Mouse (Mus musculus) liver, postnatal 0 days (tissue): Measurements from ENCODE around the gene Gm28635. TPM values are rescaled to one million over a fixed set of nuclear protein-coding genes. Genes with fewer than 3 reads are reported as not detected.

Experiments used
- ATAC-seq: fragments of 200-750 bp; cut with Nextera tagmentation; 2 replicates; pipeline ENCODE4 v1.8.0; 2017; ENCODE audit warnings: mild to moderate bottlenecking, moderate library complexity
- DNase-seq: peaks from one replicate; pipeline ENCODE4 v3.0.0-alpha.2; 2016
- H3K27ac ChIP-seq: fragments of 300-500 bp; sonication (generic); 2 replicates; pipeline ENCODE4 v1.5.1; 2014; ENCODE audit warnings: antibody characterized with exemption, moderate library complexity, mild to moderate bottlenecking, low read depth
- H3K27me3 ChIP-seq: fragments of 300-500 bp; sonication (generic); 2 replicates; pipeline ENCODE4 v1.6.1; 2014; ENCODE audit warnings: low read length, control low read depth, mixed read lengths; ENCODE audit not compliant: insufficient read depth
- H3K36me3 ChIP-seq: fragments of 300-500 bp; sonication (generic); replicated peaks from 2 replicates; pipeline ENCODE4 v1.6.1; 2014; ENCODE audit warnings: mild to moderate bottlenecking, control low read depth, low read length, moderate library complexity, mixed read lengths; ENCODE audit not compliant: insufficient read depth
- H3K4me1 ChIP-seq: fragments of 300-500 bp; sonication (generic); 2 replicates; pipeline ENCODE4 v1.6.1; 2014; ENCODE audit warnings: antibody characterized with exemption, mild to moderate bottlenecking, control low read depth; ENCODE audit not compliant: insufficient read depth
- H3K4me2 ChIP-seq: fragments of 300-500 bp; sonication (generic); 2 replicates; pipeline ENCODE4 v1.6.1; 2014; ENCODE audit warnings: low read depth, mild to moderate bottlenecking, low read length, moderate library complexity, mixed read lengths
- H3K4me3 ChIP-seq: fragments of 300-500 bp; sonication (generic); 2 replicates; pipeline ENCODE4 v1.5.1; 2014; ENCODE audit warnings: low read depth, low read length
- H3K9ac ChIP-seq: fragments of 300-500 bp; sonication (generic); replicated peaks from 2 replicates; pipeline ENCODE4 v1.6.1; 2014; ENCODE audit warnings: mild to moderate bottlenecking, moderate library complexity
- H3K9me3 ChIP-seq: fragments of 300-500 bp; sonication (generic); 2 replicates; pipeline ENCODE4 v1.6.1; 2016; ENCODE audit warnings: mild to moderate bottlenecking, control low read depth, low read length, mixed read lengths
- CTCF ChIP-seq: sonication (generic); IDR thresholded peaks from 2 replicates; pipeline ENCODE4 v1.5.1; 2016; ENCODE audit warnings: antibody characterized with exemption, low read depth
- EP300 ChIP-seq: IDR thresholded peaks from 2 replicates; pipeline ENCODE4 v1.6.1; 2016; ENCODE audit warnings: antibody characterized with exemption, low read depth, mild to moderate bottlenecking
- whole genome bisulfite sequencing: fragments of 180-500 bp; shearing (Covaris S2); extraction: QIAGEN DNeasy Blood & Tissue Kit; methylation state at CpG from one replicate; pipeline ENCODE4 v1.1.7; 2014; ENCODE audit not compliant: insufficient replicate concordance; 5-methylcytosine and 5-hydroxymethylcytosine counted together
- polyA plus RNA-seq: library from polyadenylated mRNA; unstranded; fragments of >200 nt; fragmentation: Nextera tagmentation; extraction: Ambion mirVana; gene quantifications from 2 replicates; pipeline ENCODE4 v1.2.1, GENCODE M21; 2015

Gene Gm28635
- polyA plus RNA-seq, 1 experiment from 2014 or later, result not detected

- WGBS, result under 1% methylated on average over 11 of the region's 26 CpGs
- Histone ChIP-seq H3K27me3 (no peaks in the 10 kb centered on the region), H3K4me3 (peak overlapping the region; percentile 90), H3K36me3 (peaks cover 15% of the 10 kb centered on the region), H3K4me1 (peaks cover 14% of the 10 kb centered on the region), H3K4me2 (peak overlapping the region; percentile 62), H3K27ac (peak overlapping the region; percentile 94), H3K9ac (peak overlapping the region; percentile 93), H3K9me3 (no peaks in the 10 kb centered on the region)
- DNase-seq (no peak), ATAC-seq (no peak)
- TF ChIP-seq EP300, result no peak
- TF ChIP-seq CTCF, result no peak
Observed at GRCm38 (mm10) chr2:84714422-84714810, 36.6 kb upstream of the Gm28635 start.

GRCm38 (mm10) chr2:84711898-84712297, 34.1 kb upstream of the Gm28635 start:
- no peak for DNase-seq
- TF ChIP-seq CTCF (no peak), EP300 (no peak)
- Histone ChIP-seq H3K4me1 (peaks cover 10% of the 10 kb centered on the region), H3K9ac (no peak overlapping the region), H3K27me3 (no peaks in the 10 kb centered on the region), H3K36me3 (peaks cover 35% of the 10 kb centered on the region), H3K4me3 (no peak overlapping the region), H3K27ac (no peak overlapping the region), H3K9me3 (no peaks in the 10 kb centered on the region), H3K4me2 (no peak overlapping the region)
- no peak for ATAC-seq
- 93% methylated on average over 2 of the region's 2 CpGs for WGBS

DNA sequence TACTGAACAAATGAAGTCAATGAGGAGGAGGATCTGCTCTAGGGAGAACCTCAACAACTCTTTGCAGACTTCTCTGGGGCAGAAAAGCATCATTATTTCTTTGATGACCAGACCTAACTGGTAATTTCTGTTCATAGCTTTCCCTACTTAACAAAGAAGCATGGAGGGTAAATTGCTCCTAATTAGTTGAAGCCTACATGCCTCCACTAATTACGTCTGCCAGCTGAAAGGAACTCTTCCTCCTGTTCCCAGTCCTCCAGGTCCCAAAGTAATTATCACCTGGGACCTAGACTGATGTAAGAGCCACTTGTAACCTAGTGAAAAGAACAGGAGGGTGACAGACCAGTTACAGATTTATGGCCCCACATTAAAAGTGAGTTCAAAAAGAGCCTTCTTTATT, 29.7 kb upstream of the Gm28635 start:
- ATAC-seq (no peak), DNase-seq (no peak)
- Histone ChIP-seq H3K27me3 (no peaks in the 10 kb centered on the region), H3K9me3 (no peaks in the 10 kb centered on the region), H3K27ac (no peak overlapping the region), H3K4me2 (no peak overlapping the region), H3K4me1 (peaks cover 15% of the 10 kb centered on the region), H3K36me3 (peaks cover 57% of the 10 kb centered on the region), H3K9ac (0 out of 2 replicates have a peak overlapping the region, but pooled peaks have one; percentile 6), H3K4me3 (no peak overlapping the region)
- TF ChIP-seq EP300, result no peak
- TF ChIP-seq CTCF, result no peak
- 84% methylated on average over 1 of the region's 1 CpGs for WGBS

DNA sequence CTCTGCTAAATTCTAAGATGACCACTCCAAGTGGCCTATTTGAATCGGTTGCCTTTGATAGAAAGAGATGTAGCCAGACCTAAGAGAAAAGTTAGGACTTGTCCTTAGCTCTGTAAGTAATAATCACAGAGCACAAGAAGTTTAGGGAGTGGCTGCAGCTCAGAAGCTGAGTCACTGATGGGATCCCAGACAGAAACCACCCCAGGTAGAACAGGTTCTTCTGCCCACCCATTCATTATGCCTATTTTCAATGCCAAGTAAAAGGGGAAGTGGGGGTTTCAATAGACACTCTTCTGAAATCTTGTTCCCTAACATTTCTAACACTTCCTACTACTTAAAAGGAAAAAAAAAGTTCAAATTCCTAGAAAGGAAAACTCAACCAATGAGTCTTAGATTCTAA, 27.5 kb upstream of the Gm28635 start:
- Histone ChIP-seq H3K9ac (no peak overlapping the region), H3K9me3 (no peaks in the 10 kb centered on the region), H3K27ac (no peak overlapping the region), H3K36me3 (peaks cover 59% of the 10 kb centered on the region), H3K4me1 (peaks cover 12% of the 10 kb centered on the region), H3K4me3 (no peak overlapping the region), H3K27me3 (no peaks in the 10 kb centered on the region), H3K4me2 (no peak overlapping the region)
- DNase-seq, result no peak
- no peak for TF ChIP-seq CTCF
- TF ChIP-seq EP300, result no peak
- no peak for ATAC-seq
- 70% methylated on average over 1 of the region's 1 CpGs for WGBS

- TF ChIP-seq EP300 (no peak), CTCF (no peak)
- H3K9ac ChIP-seq, result no peak overlapping the region
- H3K4me3 ChIP-seq, result no peak overlapping the region
- H3K27me3 ChIP-seq, result no peaks in the 10 kb centered on the region
- 84% methylated on average over 5 of the region's 5 CpGs for WGBS
- H3K9me3 ChIP-seq, result no peaks in the 10 kb centered on the region
- DNase-seq (no peak), ATAC-seq (no peak)
- no peak overlapping the region for H3K27ac ChIP-seq
- peaks cover 61% of the 10 kb centered on the region for H3K36me3 ChIP-seq
- H3K4me2 ChIP-seq, result no peak overlapping the region
- H3K4me1 ChIP-seq, result peaks cover 12% of the 10 kb centered on the region
Observed at GRCm38 (mm10) chr2:84704329-84704728, 26.5 kb upstream of the Gm28635 start.

GRCm38 (mm10) chr2:84703497-84703896, 25.7 kb upstream of the Gm28635 start:
- Histone ChIP-seq H3K36me3 (peaks cover 58% of the 10 kb centered on the region), H3K9me3 (no peaks in the 10 kb centered on the region), H3K9ac (no peak overlapping the region), H3K4me3 (no peak overlapping the region), H3K27me3 (no peaks in the 10 kb centered on the region), H3K4me1 (peaks cover 12% of the 10 kb centered on the region), H3K4me2 (no peak overlapping the region), H3K27ac (no peak overlapping the region)
- WGBS, result 82% methylated on average over 1 of the region's 1 CpGs
- no peak for TF ChIP-seq CTCF
- no peak for TF ChIP-seq EP300
- no peak for ATAC-seq
- no peak for DNase-seq
